Mouse (Mus musculus) liver, adult 10 weeks (tissue): ENCODE measurements around the gene D13Ertd608e. TPM values are rescaled to one million over a fixed set of nuclear protein-coding genes. Genes with fewer than 3 reads are reported as not detected.

ENCODE experiments used
- polyA plus RNA-seq: library from polyadenylated mRNA; stranded (reverse); fragments of 350-450 nt; fragmentation: Illumina TruSeq; extraction: RNeasy Lipid Tissue Mini Kit (QIAGEN cat#74804); gene quantifications from one replicate; pipeline ENCODE4 v1.2.3, GENCODE M21; 2014; ENCODE audit warnings: low read depth, low replicate concordance

Gene D13Ertd608e
- not detected for polyA plus RNA-seq

DNA sequence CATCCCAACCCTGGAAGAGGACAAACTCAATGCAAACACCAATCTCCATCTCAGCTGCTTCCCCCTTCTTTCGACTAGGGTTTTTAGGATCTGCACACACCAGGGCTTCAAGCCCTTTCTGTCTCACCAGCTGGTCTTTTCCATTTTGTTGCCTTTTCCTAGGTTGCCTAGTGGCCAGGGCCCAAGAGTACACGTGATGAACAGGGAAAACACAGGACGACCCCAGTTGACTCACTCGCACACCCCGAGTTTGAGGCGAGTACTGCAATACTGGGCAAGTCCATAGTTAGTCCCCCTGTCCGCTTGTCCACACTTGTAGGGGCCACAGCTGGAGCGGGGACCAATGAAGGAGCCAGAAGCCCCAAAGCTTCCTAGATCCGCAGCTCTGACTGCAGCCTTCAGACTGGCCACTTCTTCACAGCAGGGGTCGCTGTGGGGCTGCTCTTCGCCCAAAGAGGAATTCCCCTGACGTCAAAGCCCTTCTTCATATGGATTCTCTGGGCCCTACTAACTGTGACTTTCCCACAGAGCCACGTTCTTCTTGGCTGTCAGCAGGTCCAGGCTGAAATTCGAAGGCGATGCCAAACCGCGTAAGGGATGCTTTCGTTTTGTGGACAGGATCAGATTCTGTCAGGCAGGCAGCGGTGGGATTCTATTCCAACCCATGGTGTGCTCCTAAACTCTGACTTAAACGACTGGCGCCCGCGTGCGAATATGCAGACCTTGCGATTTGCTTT lies at the start of gene D13Ertd608e:
D13Ertd608e (plus strand) TSS at position 687 of the 737 bp plus-strand sequence.

DNA sequence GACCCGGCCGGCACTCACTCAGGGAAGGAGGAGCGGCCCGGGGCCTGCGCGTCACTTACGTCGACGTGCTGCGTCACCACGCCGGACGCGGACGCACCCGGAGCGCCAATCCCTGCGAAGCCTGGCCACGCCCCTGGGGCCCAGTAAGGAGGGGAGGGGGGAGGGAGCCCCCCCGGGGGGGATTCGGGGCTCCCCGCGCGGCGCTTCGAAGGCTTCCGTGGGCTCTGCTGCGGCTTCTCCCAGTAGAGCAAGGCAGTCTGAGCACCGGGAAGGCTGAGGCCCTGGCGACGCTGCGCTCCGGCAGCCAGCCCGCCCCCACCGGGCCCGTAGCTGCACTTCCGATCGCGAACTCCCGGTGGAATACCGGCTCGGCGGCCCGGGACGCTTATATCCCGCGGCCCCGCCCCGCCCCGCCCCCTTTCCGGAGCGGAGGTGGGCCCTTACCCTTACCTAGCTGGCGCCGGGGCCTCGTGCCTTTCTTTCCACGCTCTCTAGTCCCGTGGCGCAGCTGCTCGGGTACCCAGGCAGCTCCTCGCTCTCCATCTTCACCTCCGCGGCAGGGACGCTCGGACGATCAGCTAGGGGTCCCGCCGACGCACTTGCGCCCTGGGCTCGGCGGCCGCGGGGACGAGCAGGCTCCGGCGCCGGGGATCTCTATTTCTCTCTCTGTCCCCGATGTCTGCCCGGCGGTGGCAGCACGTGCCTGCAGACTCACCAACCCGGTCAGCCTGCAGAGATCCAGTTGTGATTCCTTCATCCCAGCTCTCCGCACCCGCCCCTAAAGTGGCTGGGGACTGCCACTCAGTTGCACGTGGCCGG lies 44.8 kb upstream of the D13Ertd608e start, which contains the start of gene Zfp131:
Zfp131 (minus strand) TSS at position 129 of the 819 bp plus-strand sequence.

DNA sequence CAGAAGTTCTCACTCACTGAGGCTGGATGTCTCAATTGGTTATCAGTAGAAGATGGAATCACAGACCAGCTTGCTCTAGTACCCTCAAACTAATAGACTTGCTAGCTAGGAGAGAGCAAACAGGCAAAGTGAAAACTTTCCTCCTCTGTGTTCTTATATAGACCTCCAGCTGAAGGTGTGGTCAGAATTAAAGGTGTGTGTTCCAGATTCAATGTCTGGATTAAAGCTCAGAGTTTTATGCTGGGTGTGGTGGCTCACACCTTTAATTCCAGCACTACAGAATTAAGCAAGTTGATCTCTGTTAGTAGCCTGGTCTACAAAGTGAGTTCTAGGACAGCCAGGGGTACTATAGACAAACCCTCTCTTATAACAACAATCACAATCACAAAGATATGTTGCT lies 5.7 kb upstream of the D13Ertd608e start, which contains the start of gene AF067063:
AF067063 (minus strand) TSS at position 101 of the 400 bp plus-strand sequence.

GRCm38 (mm10) chr13:119894685-119895084 lies 58.9 kb downstream of the D13Ertd608e start, which contains the start of gene Tcstv1:
Gene Tcstv1, minus strand, starts transcription at chr13:119894785.

Other genes starting within 250 kb of the D13Ertd608e start
- 0.19 TPM for gene Ccl28, start 212.2 kb upstream of the D13Ertd608e start, polyA plus RNA-seq
- gene Hmgcs1, start 145.6 kb upstream of the D13Ertd608e start, polyA plus RNA-seq = 895 TPM
- gene Nim1k, start 80.1 kb upstream of the D13Ertd608e start, polyA plus RNA-seq = 1.6 TPM
- 22.6 TPM for gene Zfp131, start 45.1 kb upstream of the D13Ertd608e start, polyA plus RNA-seq
- not detected for gene AF067063, start 5.8 kb upstream of the D13Ertd608e start, polyA plus RNA-seq
- gene Tcstv1, start 58.8 kb downstream of the D13Ertd608e start, polyA plus RNA-seq = not detected
- not detected for gene Gm21761, start 93.3 kb downstream of the D13Ertd608e start, polyA plus RNA-seq
- not detected for gene B020031M17Rik, start 114.8 kb downstream of the D13Ertd608e start, polyA plus RNA-seq
- gene Gm36079, start 191.0 kb downstream of the D13Ertd608e start, polyA plus RNA-seq = not detected
- gene Gm21188, start 216.2 kb downstream of the D13Ertd608e start, polyA plus RNA-seq = 0.34 TPM